Mouse (Mus musculus) small intestine, adult 2 months (tissue): ENCODE data around the gene Wnt11.

Source experiments
- CTCF ChIP-seq: fragments of 200-500 bp; IDR thresholded peaks from 2 replicates; pipeline ENCODE4 v1.5.1; 2012; ENCODE audit warnings: low read depth, mild to moderate bottlenecking, control low read depth, inconsistent platforms, low read length, moderate library complexity, mixed read lengths; ENCODE audit not compliant: insufficient replicate concordance, insufficient read length; ENCODE audit errors: extremely low read depth
- POLR2A ChIP-seq: fragments of 200-500 bp; IDR thresholded peaks from 2 replicates; pipeline ENCODE4 v1.6.1; 2012; ENCODE audit warnings: low read depth, mild to moderate bottlenecking, control low read depth, inconsistent platforms, low read length, moderate library complexity

DNA sequence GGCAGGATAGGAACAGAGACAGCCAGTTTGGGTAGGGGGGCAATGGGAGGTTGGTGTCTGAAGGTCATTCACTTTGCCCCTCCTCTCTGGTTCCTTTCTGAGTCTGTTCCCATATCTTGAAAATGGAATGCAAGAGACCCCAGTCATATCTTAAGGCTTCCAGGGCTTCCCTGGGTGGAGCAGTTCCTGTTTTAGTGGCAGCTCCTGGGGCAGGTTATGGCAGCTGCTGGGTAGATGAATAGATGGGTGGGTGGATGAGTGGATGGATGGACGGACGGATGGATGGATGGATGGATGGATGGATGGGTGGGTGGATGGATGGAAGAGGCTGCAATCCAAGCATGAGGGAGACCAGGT lies 32.9 kb downstream of the Wnt11 start:
- TF ChIP-seq POLR2A (no peak), CTCF (no peak)
